9 mouse cellular contexts compared by ENCODE assay signal in genomic region chr17:65768486-65768885, GRCm38 (mm10). TPM values are rescaled to one million over a fixed set of nuclear protein-coding genes. Genes with fewer than 3 reads are reported as not detected.
DNase-seq lines count a peak whose midpoint lies in the region; ATAC-seq lines count a peak whose summit lies in the region.
"Had no signal": no experiment of that assay in that cellular context is flagged by ENCODE, and none has a peak within 500 bp of the region (broad histone marks: within the 10 kb centered on the region; RNA-seq: fewer than 3 reads in every experiment).

No protein-coding gene starts in this region.

- DNase-seq in kidney, postnatal 10 days = peak; percentile 42
- peak; percentile 49 for DNase-seq in forebrain, embryonic 14.5 days (ENCODE audit: low spot score)
- peak; percentile 55 for DNase-seq in midbrain, embryonic 14.5 days
- DNase-seq in adrenal gland, postnatal 10 days = no peak
- DNase-seq in thymus, postnatal 25 days = no peak

- H3K27ac ChIP-seq in kidney, embryonic 16.5 days (ENCODE audit: low read length) = no peak overlapping the region
- H3K27ac ChIP-seq in forebrain, embryonic 14.5 days (ENCODE audit: low read depth, low read length) = no peak overlapping the region
- H3K27ac ChIP-seq in hindbrain, embryonic 16.5 days (ENCODE audit: low read depth, low read length) = peak overlapping the region; percentile 55; the same call in 1 of the 2 replicates
- 0 out of 2 replicates have a peak overlapping the region, but pooled peaks have one; percentile 32 for H3K27ac ChIP-seq in midbrain, embryonic 14.5 days (replicated peaks; ENCODE audit: low read depth, low read length)

- H3K36me3 ChIP-seq in kidney, embryonic 16.5 days (ENCODE audit: insufficient read depth, low read length) = no peaks in the 10 kb centered on the region
- 0 out of 2 replicates have a peak, but pooled peaks cover under 1% of the 10 kb centered on the region for H3K36me3 ChIP-seq in forebrain, embryonic 14.5 days (ENCODE audit: control insufficient read depth, insufficient read depth, low read length)
- H3K36me3 ChIP-seq in hindbrain, embryonic 16.5 days (ENCODE audit: control insufficient read depth, insufficient read depth, low read length) = no peaks in the 10 kb centered on the region
- H3K36me3 ChIP-seq in midbrain, embryonic 14.5 days (ENCODE audit: control insufficient read depth, insufficient read depth, low read length) = no peaks in the 10 kb centered on the region

- H3K9ac ChIP-seq in kidney, embryonic 16.5 days (replicated peaks; ENCODE audit: low read length) = no peak overlapping the region
- no peak overlapping the region for H3K9ac ChIP-seq in forebrain, embryonic 14.5 days (ENCODE audit: low read length)
- H3K9ac ChIP-seq in hindbrain, embryonic 16.5 days (ENCODE audit: low read depth, low read length) = peak overlapping the region; percentile 25; the same call in 1 of the 2 replicates
- H3K9ac ChIP-seq in midbrain, embryonic 14.5 days (replicated peaks; ENCODE audit: low read length) = no peak overlapping the region
- H3K9ac ChIP-seq: limb, embryonic 13.5 days had no signal

- H3K4me3 ChIP-seq in kidney, embryonic 16.5 days (ENCODE audit: low read length) = no peak overlapping the region
- no peak overlapping the region for H3K4me3 ChIP-seq in forebrain, embryonic 14.5 days (ENCODE audit: low read depth, low read length)
- H3K4me3 ChIP-seq in hindbrain, embryonic 16.5 days (ENCODE audit: low read length) = no peak overlapping the region
- H3K4me3 ChIP-seq in midbrain, embryonic 14.5 days (replicated peaks; ENCODE audit: low read depth, low read length) = no peak overlapping the region
- H3K4me3 ChIP-seq: limb, embryonic 13.5 days had no signal

- no peak; the same call in 1 of the 2 replicates for ATAC-seq in kidney, embryonic 16.5 days (ENCODE audit: low FRiP score, low TSS enrichment)
- ATAC-seq in forebrain, embryonic 14.5 days = no peak
- peak; percentile 49 for ATAC-seq in hindbrain, embryonic 16.5 days
- no peak for ATAC-seq in midbrain, embryonic 14.5 days (ENCODE audit: low FRiP score, low TSS enrichment)
- ATAC-seq in activated CD4-positive, CD25-positive, alpha-beta regulatory T cell, adult 4 months = no peak

- no peaks in the 10 kb centered on the region for H3K27me3 ChIP-seq in kidney, embryonic 16.5 days (ENCODE audit: insufficient read depth, low read length)
- no peaks in the 10 kb centered on the region for H3K27me3 ChIP-seq in forebrain, embryonic 14.5 days (replicated peaks; ENCODE audit: control insufficient read depth, insufficient read depth, low read length)
- H3K27me3 ChIP-seq in hindbrain, embryonic 16.5 days (replicated peaks; ENCODE audit: control insufficient read depth, insufficient read depth, low read length) = no peaks in the 10 kb centered on the region
- H3K27me3 ChIP-seq in midbrain, embryonic 14.5 days (ENCODE audit: control insufficient read depth, insufficient read depth, low read length) = no peaks in the 10 kb centered on the region
- H3K27me3 ChIP-seq: limb, embryonic 13.5 days had no signal

- H3K4me1 ChIP-seq in kidney, embryonic 16.5 days (ENCODE audit: insufficient read depth, low read length) = peaks cover 27% of the 10 kb centered on the region
- H3K4me1 ChIP-seq in forebrain, embryonic 14.5 days (ENCODE audit: control insufficient read depth, insufficient read depth, low read length) = peaks cover 18% of the 10 kb centered on the region
- peaks cover 30% of the 10 kb centered on the region for H3K4me1 ChIP-seq in hindbrain, embryonic 16.5 days (ENCODE audit: control insufficient read depth, insufficient read depth, low read depth, low read length)
- H3K4me1 ChIP-seq in midbrain, embryonic 14.5 days (ENCODE audit: control insufficient read depth, insufficient read depth, low read length) = peaks cover 39% of the 10 kb centered on the region

- no peak overlapping the region for H3K4me2 ChIP-seq in kidney, embryonic 16.5 days (replicated peaks; ENCODE audit: low read depth, low read length)
- no peak overlapping the region for H3K4me2 ChIP-seq in forebrain, embryonic 14.5 days (ENCODE audit: low read length)
- peak overlapping the region; percentile 35 for H3K4me2 ChIP-seq in hindbrain, embryonic 16.5 days (ENCODE audit: low read length)
- H3K4me2 ChIP-seq in midbrain, embryonic 14.5 days (ENCODE audit: low read length) = peak overlapping the region; percentile 24; the same call in 1 of the 2 replicates
- H3K4me2 ChIP-seq: limb, embryonic 13.5 days had no signal

- H3K9me3 ChIP-seq in kidney, embryonic 16.5 days (ENCODE audit: low read length) = no peaks in the 10 kb centered on the region
- H3K9me3 ChIP-seq in forebrain, embryonic 14.5 days (replicated peaks; ENCODE audit: control insufficient read depth, low read length) = no peaks in the 10 kb centered on the region
- no peaks in the 10 kb centered on the region for H3K9me3 ChIP-seq in hindbrain, embryonic 16.5 days (ENCODE audit: control insufficient read depth, low read length)
- H3K9me3 ChIP-seq in midbrain, embryonic 14.5 days (ENCODE audit: control insufficient read depth, low read length) = no peaks in the 10 kb centered on the region
- H3K9me3 ChIP-seq: limb, embryonic 13.5 days had no signal

- 43% methylated on average over 5 of the region's 5 CpGs for WGBS in kidney, embryonic 16.5 days
- WGBS in forebrain, embryonic 14.5 days = 73% methylated on average over 5 of the region's 5 CpGs
- 52% methylated on average over 5 of the region's 5 CpGs for WGBS in hindbrain, embryonic 16.5 days
- 38% methylated on average over 5 of the region's 5 CpGs for WGBS in midbrain, embryonic 14.5 days

RNA-seq across cellular contexts. Expression of gene Rab31, which starts 4.1 kb away (rescaled TPM):
- 37.8 and 38.4 TPM in 2 replicates for polyA plus RNA-seq in kidney, embryonic 16.5 days (2015; fragmentation: Nextera tagmentation; extraction: Ambion mirVana)
- 88.8 and 92.6 TPM in 2 replicates for polyA plus RNA-seq in forebrain, embryonic 14.5 days (2014; fragmentation: Nextera tagmentation; extraction: Ambion mirVana)
- polyA plus RNA-seq in hindbrain, embryonic 16.5 days (2015; fragmentation: Nextera tagmentation; extraction: Ambion mirVana) = 70.0 and 73.8 TPM in 2 replicates
- 67.8 and 90.2 TPM in 2 replicates for polyA plus RNA-seq in midbrain, embryonic 14.5 days (2014; fragmentation: Nextera tagmentation; extraction: Ambion mirVana)
- total RNA-seq in adrenal gland, postnatal 10 days (2021) = 10 to 100 TPM; 32.1 to 32.5 TPM
- polyA plus RNA-seq in activated CD4-positive, CD25-positive, alpha-beta regulatory T cell, adult 4 months (2017; shearing (Covaris generic)) = 1 to 10 TPM; 2.6 to 3.0 TPM

RNA-seq across cellular contexts. Expression of gene Ppp4r1, which starts 13.9 kb away (rescaled TPM):
- 46.6 TPM in 2 replicates for polyA plus RNA-seq in kidney, embryonic 16.5 days (2015; fragmentation: Nextera tagmentation; extraction: Ambion mirVana)
- 37.1 and 43.4 TPM in 2 replicates for polyA plus RNA-seq in forebrain, embryonic 14.5 days (2014; fragmentation: Nextera tagmentation; extraction: Ambion mirVana)
- polyA plus RNA-seq in hindbrain, embryonic 16.5 days (2015; fragmentation: Nextera tagmentation; extraction: Ambion mirVana) = 37.1 and 41.3 TPM in 2 replicates
- 45.0 and 54.0 TPM in 2 replicates for polyA plus RNA-seq in midbrain, embryonic 14.5 days (2014; fragmentation: Nextera tagmentation; extraction: Ambion mirVana)
- 10 to 100 TPM; 59.5 to 69.7 TPM for total RNA-seq in adrenal gland, postnatal 10 days (2021)
- 10 to 100 TPM; 20.0 to 21.8 TPM for polyA plus RNA-seq in activated CD4-positive, CD25-positive, alpha-beta regulatory T cell, adult 4 months (2017; shearing (Covaris generic))

Comparison
In these comparisons a context has a peak if more than half of its experiments do, and no peak if none do; other contexts are left out.
1. DNase-seq: peak in kidney, postnatal 10 days (single experiment), forebrain, embryonic 14.5 days (single experiment) and midbrain, embryonic 14.5 days (single experiment); none in adrenal gland, postnatal 10 days (single experiment) and thymus, postnatal 25 days (single experiment).
2. H3K27ac ChIP-seq: peak in hindbrain, embryonic 16.5 days (single experiment) and midbrain, embryonic 14.5 days (single experiment); none in kidney, embryonic 16.5 days (single experiment) and forebrain, embryonic 14.5 days (single experiment).
3. H3K4me2 ChIP-seq: peak in hindbrain, embryonic 16.5 days (single experiment) and midbrain, embryonic 14.5 days (single experiment); none in kidney, embryonic 16.5 days (single experiment) and forebrain, embryonic 14.5 days (single experiment).